Mouse (Mus musculus): ENCODE results near the gene Gm11032. TPM values are rescaled to one million over a fixed set of nuclear protein-coding genes. Genes with fewer than 3 reads are reported as not detected.
A peak's percentile ranks its signal among the peaks of the same experiment; 100 is the strongest.
"Not testable (repeated sequence)": the region's sequence is repeated elsewhere in the genome, so short reads cannot be mapped to it uniquely, and the experiment has no call there.

The Gm11032 gene
- polyA plus RNA-seq, 1 experiment from 2014 or later = not detected

- ATAC-seq = no peak
- Histone ChIP-seq H3K36me3 (ENCODE audit: poor library complexity, severe bottlenecking) (no peaks in the 10 kb centered on the region), H3K27me3 (no peaks in the 10 kb centered on the region), H3K9me3 (replicated peaks) (no peaks in the 10 kb centered on the region), H3K9ac (no peak overlapping the region), H3K4me1 (peaks cover 9% of the 10 kb centered on the region), H3K4me2 (no peak overlapping the region), H3K4me3 (no peak overlapping the region), H3K27ac (no peak overlapping the region)
- 45% methylated on average over 2 of the region's 2 CpGs for WGBS
These were observed 13.6 kb downstream of the Gm11032 start for GRCm38 (mm10) chr11:4633420-4633819.

- H3K4me2 ChIP-seq = no peak overlapping the region
- H3K9me3 ChIP-seq (replicated peaks) = no peaks in the 10 kb centered on the region
- H3K36me3 ChIP-seq (ENCODE audit: poor library complexity, severe bottlenecking) = no peaks in the 10 kb centered on the region
- ATAC-seq = no peak
- 82% methylated on average over 5 of the region's 5 CpGs for WGBS
- no peak overlapping the region for H3K4me3 ChIP-seq
- H3K4me1 ChIP-seq = peaks cover 17% of the 10 kb centered on the region
- no peak overlapping the region for H3K9ac ChIP-seq
- H3K27me3 ChIP-seq = no peaks in the 10 kb centered on the region
- no peak overlapping the region for H3K27ac ChIP-seq
These were observed 14.5 kb downstream of the Gm11032 start for GRCm38 (mm10) chr11:4634395-4634794.

GRCm38 (mm10) chr11:4636782-4637342 is 17.0 kb downstream of the Gm11032 start:
- Histone ChIP-seq H3K9ac (no peak overlapping the region), H3K36me3 (ENCODE audit: poor library complexity, severe bottlenecking) (0 out of 2 replicates have a peak, but pooled peaks cover under 1% of the 10 kb centered on the region), H3K9me3 (replicated peaks) (no peaks in the 10 kb centered on the region), H3K4me2 (peak overlapping the region; percentile 83), H3K4me1 (peaks cover 14% of the 10 kb centered on the region), H3K4me3 (peak overlapping the region; percentile 88), H3K27me3 (no peaks in the 10 kb centered on the region), H3K27ac (no peak overlapping the region)
- 61% methylated on average over 5 of the region's 5 CpGs for WGBS
- ATAC-seq = peak; percentile 25; the same call in 1 of the 2 replicates

- H3K27me3 ChIP-seq = no peaks in the 10 kb centered on the region
- H3K4me3 ChIP-seq = peak within 1 kb of the TSS; percentile 88
- H3K9ac ChIP-seq = peak within 1 kb of the TSS; percentile 85
- no peaks in the 10 kb centered on the region for H3K9me3 ChIP-seq (replicated peaks)
- peak within 1 kb of the TSS; percentile 48 for H3K27ac ChIP-seq
- ATAC-seq = peak; percentile 93
- WGBS = under 1% methylated on average over 35 of the region's 35 CpGs
- H3K36me3 ChIP-seq (ENCODE audit: poor library complexity, severe bottlenecking) = 0 out of 2 replicates have a peak, but pooled peaks cover 8% of the 10 kb centered on the region
- H3K4me1 ChIP-seq = peaks cover 14% of the 10 kb centered on the region
- H3K4me2 ChIP-seq = peak within 1 kb of the TSS; percentile 83
These were observed 17.8 kb downstream of the Gm11032 start, which contains the start of gene Ascc2 for GRCm38 (mm10) chr11:4637534-4638234. Gene Ascc2, plus strand, starts transcription at chr11:4637747.

- Histone ChIP-seq H3K9ac (peak overlapping the region; percentile 85), H3K27ac (no peak overlapping the region), H3K9me3 (replicated peaks) (no peaks in the 10 kb centered on the region), H3K4me3 (peak overlapping the region; percentile 88), H3K4me2 (peak overlapping the region; percentile 83), H3K27me3 (no peaks in the 10 kb centered on the region), H3K4me1 (peaks cover 14% of the 10 kb centered on the region), H3K36me3 (ENCODE audit: poor library complexity, severe bottlenecking) (0 out of 2 replicates have a peak, but pooled peaks cover 8% of the 10 kb centered on the region)
- ATAC-seq = peak; percentile 22; the same call in 1 of the 2 replicates
- WGBS = 25% methylated on average over 7 of the region's 7 CpGs
These were observed 18.4 kb downstream of the Gm11032 start for GRCm38 (mm10) chr11:4638261-4638660.

GRCm38 (mm10) chr11:4641185-4641584 is 21.3 kb downstream of the Gm11032 start:
- no peak overlapping the region for H3K4me2 ChIP-seq
- H3K27ac ChIP-seq = no peak overlapping the region
- no peak for ATAC-seq
- no peaks in the 10 kb centered on the region for H3K27me3 ChIP-seq
- peaks cover 14% of the 10 kb centered on the region for H3K4me1 ChIP-seq
- H3K9me3 ChIP-seq (replicated peaks) = no peaks in the 10 kb centered on the region
- H3K36me3 ChIP-seq (ENCODE audit: poor library complexity, severe bottlenecking) = peaks cover 15% of the 10 kb centered on the region
- H3K4me3 ChIP-seq = no peak overlapping the region
- no peak overlapping the region for H3K9ac ChIP-seq

GRCm38 (mm10) chr11:4643722-4644121 is 23.9 kb downstream of the Gm11032 start:
- Histone ChIP-seq H3K4me3 (no peak overlapping the region), H3K27ac (no peak overlapping the region), H3K9ac (no peak overlapping the region), H3K4me1 (peaks cover 6% of the 10 kb centered on the region), H3K9me3 (replicated peaks) (no peaks in the 10 kb centered on the region), H3K4me2 (no peak overlapping the region), H3K36me3 (ENCODE audit: poor library complexity, severe bottlenecking) (peaks cover 39% of the 10 kb centered on the region), H3K27me3 (no peaks in the 10 kb centered on the region)
- 50% methylated on average over 5 of the region's 5 CpGs for WGBS
- ATAC-seq = no peak

- not testable (repeated sequence) for H3K4me2 ChIP-seq; ATAC-seq; H3K4me3 ChIP-seq; H3K9ac ChIP-seq; H3K9me3 ChIP-seq (replicated peaks); H3K27ac ChIP-seq; H3K4me1 ChIP-seq; H3K27me3 ChIP-seq
- peaks cover 54% of the 10 kb centered on the region for H3K36me3 ChIP-seq (ENCODE audit: poor library complexity, severe bottlenecking)
- 91% methylated on average over 6 of the region's 6 CpGs for WGBS
These were observed 25.3 kb downstream of the Gm11032 start for GRCm38 (mm10) chr11:4645180-4645579.

- Histone ChIP-seq H3K27me3 (no peaks in the 10 kb centered on the region), H3K4me1 (no peaks in the 10 kb centered on the region), H3K4me2 (no peak overlapping the region), H3K4me3 (no peak overlapping the region), H3K36me3 (ENCODE audit: poor library complexity, severe bottlenecking) (peaks cover 60% of the 10 kb centered on the region), H3K27ac (no peak overlapping the region), H3K9ac (no peak overlapping the region), H3K9me3 (replicated peaks) (no peaks in the 10 kb centered on the region)
- no peak for ATAC-seq
- 92% methylated on average over 9 of the region's 9 CpGs for WGBS
These were observed 26.5 kb downstream of the Gm11032 start for GRCm38 (mm10) chr11:4646409-4646808.

GRCm38 (mm10) chr11:4659818-4660217 is 40.0 kb downstream of the Gm11032 start:
- no peak for ATAC-seq
- Histone ChIP-seq H3K4me3 (no peak overlapping the region), H3K27ac (no peak overlapping the region), H3K36me3 (ENCODE audit: poor library complexity, severe bottlenecking) (peaks cover 75% of the 10 kb centered on the region), H3K9me3 (replicated peaks) (no peaks in the 10 kb centered on the region), H3K9ac (no peak overlapping the region), H3K4me2 (no peak overlapping the region), H3K4me1 (no peaks in the 10 kb centered on the region), H3K27me3 (no peaks in the 10 kb centered on the region)
- 95% methylated on average over 1 of the region's 1 CpGs for WGBS

GRCm38 (mm10) chr11:4660309-4661025 is 40.6 kb downstream of the Gm11032 start:
- no peak overlapping the region for H3K4me3 ChIP-seq
- ATAC-seq = no peak
- H3K9me3 ChIP-seq (replicated peaks) = no peaks in the 10 kb centered on the region
- H3K36me3 ChIP-seq (ENCODE audit: poor library complexity, severe bottlenecking) = peaks cover 70% of the 10 kb centered on the region
- WGBS = 90% methylated on average over 7 of the region's 7 CpGs
- H3K27me3 ChIP-seq = no peaks in the 10 kb centered on the region
- H3K27ac ChIP-seq = no peak overlapping the region
- no peak overlapping the region for H3K4me2 ChIP-seq
- H3K9ac ChIP-seq = no peak overlapping the region
- H3K4me1 ChIP-seq = no peaks in the 10 kb centered on the region

GRCm38 (mm10) chr11:4661324-4661723 is 41.5 kb downstream of the Gm11032 start:
- WGBS = 89% methylated on average over 4 of the region's 4 CpGs
- Histone ChIP-seq H3K9ac (no peak overlapping the region), H3K4me1 (no peaks in the 10 kb centered on the region), H3K9me3 (replicated peaks) (no peaks in the 10 kb centered on the region), H3K36me3 (ENCODE audit: poor library complexity, severe bottlenecking) (peaks cover 62% of the 10 kb centered on the region), H3K4me2 (no peak overlapping the region), H3K4me3 (no peak overlapping the region), H3K27me3 (no peaks in the 10 kb centered on the region), H3K27ac (0 out of 2 replicates have a peak overlapping the region, but pooled peaks have one; percentile 20)
- no peak for ATAC-seq

Measured in forebrain, embryonic 13.5 days (tissue).